Mouse (Mus musculus): ENCODE results near the gene Gm7347. TPM values are rescaled to one million over a fixed set of nuclear protein-coding genes. Genes with fewer than 3 reads are reported as not detected.
"Not testable (repeated sequence)": the region's sequence is repeated elsewhere in the genome, so short reads cannot be mapped to it uniquely, and the experiment has no call there.

Gm7347 gene
- 0.07 TPM in 1 of 2 replicates, not detected in the other for polyA plus RNA-seq (2014; fragmentation: Nextera tagmentation; extraction: Ambion mirVana)

DNA sequence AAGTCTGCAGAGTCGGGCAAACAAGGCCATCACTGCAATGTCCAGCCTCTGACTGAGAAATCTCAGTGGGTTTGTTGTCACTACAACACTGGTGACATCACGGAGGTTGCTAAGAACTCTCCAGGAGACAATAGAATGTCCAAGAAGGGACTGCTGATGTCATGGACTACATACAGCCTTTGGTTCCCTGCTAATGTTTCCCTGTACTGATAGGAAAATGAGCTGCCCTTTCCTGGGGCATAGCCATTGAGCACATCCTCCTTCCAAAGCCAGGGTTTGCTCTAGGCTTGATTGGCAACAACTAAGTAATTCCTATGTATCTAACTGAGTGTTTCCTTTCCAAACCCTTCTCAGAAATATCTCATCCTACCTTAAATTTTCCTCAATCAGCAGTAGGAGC, at the start of gene Gm7347:
TSS of gene Gm7347 (minus strand) at position 101 of the 400 bp plus-strand sequence.
- not testable (repeated sequence) for ATAC-seq (ENCODE audit: insufficient read depth); H3K36me3 ChIP-seq (ENCODE audit: insufficient read depth)

GRCm38 (mm10) chr5:26105262-26105661, 46.9 kb upstream of the Gm7347 start, which contains the start of gene 5031410I06Rik:
5031410I06Rik (minus strand) TSS chr5:26105362.
- WGBS, result no CpG with 5 or more reads among the region's 3 CpGs
- not testable (repeated sequence) for H3K27me3 ChIP-seq (ENCODE audit: insufficient read depth, low read length); H3K27ac ChIP-seq (ENCODE audit: low read depth); H3K9ac ChIP-seq; H3K4me3 ChIP-seq (ENCODE audit: low read depth, low read length); H3K4me1 ChIP-seq (ENCODE audit: insufficient read depth); DNase-seq; ATAC-seq (ENCODE audit: insufficient read depth); H3K9me3 ChIP-seq (ENCODE audit: low read depth, low read length); H3K4me2 ChIP-seq; H3K36me3 ChIP-seq (ENCODE audit: insufficient read depth)

More for the DNA sequence above, at the start of gene Gm7347:
- not testable (repeated sequence) for H3K27ac ChIP-seq (ENCODE audit: low read depth); H3K4me2 ChIP-seq; H3K4me3 ChIP-seq (ENCODE audit: low read depth, low read length); DNase-seq; H3K9me3 ChIP-seq (ENCODE audit: low read depth, low read length); H3K9ac ChIP-seq; H3K27me3 ChIP-seq (ENCODE audit: insufficient read depth, low read length); H3K4me1 ChIP-seq (ENCODE audit: insufficient read depth)
- no CpG with 5 or more reads among the region's 2 CpGs for WGBS

DNA sequence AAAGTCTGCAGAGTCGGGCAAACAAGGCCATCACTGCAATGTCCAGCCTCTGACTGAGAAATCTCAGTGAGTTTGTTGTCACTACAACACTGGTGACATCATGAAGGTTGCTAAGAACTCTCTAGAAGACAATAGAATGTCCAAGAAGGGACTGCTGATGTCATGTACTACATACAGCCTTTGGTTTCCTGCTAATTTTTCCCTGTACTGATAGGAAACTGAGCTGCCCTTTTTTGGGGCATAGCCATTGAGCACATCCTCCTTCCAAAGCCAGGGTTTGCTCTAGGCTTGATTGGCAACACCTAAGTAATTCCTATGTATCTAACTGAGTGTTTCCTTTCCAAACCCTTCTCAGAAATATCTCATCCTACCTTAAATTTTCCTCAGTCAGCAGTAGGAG, 30.8 kb upstream of the Gm7347 start, which contains the start of gene Gm10471:
TSS of gene Gm10471 (minus strand) at position 101 of the 400 bp plus-strand sequence.
- not testable (repeated sequence) for H3K4me2 ChIP-seq; H3K9ac ChIP-seq; H3K4me1 ChIP-seq (ENCODE audit: insufficient read depth); H3K27me3 ChIP-seq (ENCODE audit: insufficient read depth, low read length); H3K4me3 ChIP-seq (ENCODE audit: low read depth, low read length); DNase-seq; H3K9me3 ChIP-seq (ENCODE audit: low read depth, low read length); ATAC-seq (ENCODE audit: insufficient read depth); H3K36me3 ChIP-seq (ENCODE audit: insufficient read depth); H3K27ac ChIP-seq (ENCODE audit: low read depth)
- 52% methylated on average over 1 of the region's 1 CpGs for WGBS

GRCm38 (mm10) chr5:26079023-26079422, 20.6 kb upstream of the Gm7347 start:
- not testable (repeated sequence) for H3K4me1 ChIP-seq (ENCODE audit: insufficient read depth); H3K9me3 ChIP-seq (ENCODE audit: low read depth, low read length); H3K4me2 ChIP-seq; H3K27me3 ChIP-seq (ENCODE audit: insufficient read depth, low read length); H3K36me3 ChIP-seq (ENCODE audit: insufficient read depth); H3K27ac ChIP-seq (ENCODE audit: low read depth); ATAC-seq (ENCODE audit: insufficient read depth); H3K9ac ChIP-seq; H3K4me3 ChIP-seq (ENCODE audit: low read depth, low read length)
- peak; percentile 10 for DNase-seq

DNA sequence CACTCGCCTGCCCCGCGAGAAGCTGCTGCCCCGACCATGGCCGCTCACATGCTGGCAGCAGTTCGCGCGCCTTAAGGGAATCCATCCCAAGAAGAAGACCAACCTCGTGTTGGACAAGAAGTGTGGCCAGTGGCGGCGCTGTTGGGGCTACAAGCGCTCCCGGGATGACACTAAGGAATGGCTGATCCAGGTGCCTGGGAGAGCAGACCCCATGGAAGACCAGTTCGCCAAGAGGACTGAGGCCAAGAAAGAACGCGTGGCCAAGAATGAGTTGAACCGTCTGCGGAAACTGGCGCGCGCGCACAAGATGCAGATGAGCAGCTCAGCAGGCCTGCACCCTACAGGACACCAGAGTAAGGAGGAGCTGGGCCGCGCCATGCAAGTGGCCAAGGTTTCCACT, 12.3 kb upstream of the Gm7347 start:
- DNase-seq (no peak), ATAC-seq (ENCODE audit: insufficient read depth) (no peak)
- Histone ChIP-seq H3K4me2 (no peak overlapping the region), H3K4me1 (ENCODE audit: insufficient read depth) (no peaks in the 10 kb centered on the region), H3K36me3 (ENCODE audit: insufficient read depth) (no peaks in the 10 kb centered on the region), H3K9ac (no peak overlapping the region), H3K4me3 (ENCODE audit: low read depth, low read length) (no peak overlapping the region), H3K27me3 (ENCODE audit: insufficient read depth, low read length) (no peaks in the 10 kb centered on the region), H3K9me3 (ENCODE audit: low read depth, low read length) (no peaks in the 10 kb centered on the region), H3K27ac (ENCODE audit: low read depth) (no peak overlapping the region)
- WGBS, result 83% methylated on average over 24 of the region's 24 CpGs
- TF ChIP-seq CTCF (IDR thresholded peaks at IDR 0.05; ENCODE audit: low read depth), result no peak

DNA sequence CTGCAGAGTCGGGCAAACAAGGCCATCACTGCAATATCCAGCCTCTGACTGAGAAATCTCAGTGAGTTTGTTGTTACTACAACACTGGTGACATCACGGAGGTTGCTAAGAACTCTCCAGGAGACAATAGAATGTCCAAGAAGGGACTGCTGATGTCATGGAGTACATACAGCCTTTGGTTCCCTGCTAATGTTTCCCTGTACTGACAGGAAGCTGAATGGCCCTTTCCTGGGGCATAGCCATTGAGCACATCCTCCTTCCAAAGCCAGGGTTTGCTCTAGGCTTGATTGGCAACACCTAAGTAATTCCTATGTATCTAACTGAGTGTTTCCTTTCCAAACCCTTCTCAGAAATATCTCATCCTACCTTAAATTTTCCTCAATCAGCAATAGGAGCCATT, 18.9 kb downstream of the Gm7347 start, which contains the start of gene Speer4a:
TSS of gene Speer4a (minus strand) at position 101 of the 400 bp plus-strand sequence.
- not testable (repeated sequence) for H3K27ac ChIP-seq (ENCODE audit: low read depth); ATAC-seq (ENCODE audit: insufficient read depth); H3K4me2 ChIP-seq; H3K4me3 ChIP-seq (ENCODE audit: low read depth, low read length); H3K27me3 ChIP-seq (ENCODE audit: insufficient read depth, low read length); DNase-seq; H3K9me3 ChIP-seq (ENCODE audit: low read depth, low read length); H3K9ac ChIP-seq; H3K36me3 ChIP-seq (ENCODE audit: insufficient read depth); H3K4me1 ChIP-seq (ENCODE audit: insufficient read depth)
- WGBS, result 65% methylated on average over 2 of the region's 2 CpGs

GRCm38 (mm10) chr5:26022816-26023215, 35.6 kb downstream of the Gm7347 start, which contains the start of gene Gm5862:
Gm5862 (minus strand) TSS chr5:26022916.
- not testable (repeated sequence) for H3K9me3 ChIP-seq (ENCODE audit: low read depth, low read length); H3K36me3 ChIP-seq (ENCODE audit: insufficient read depth); H3K4me3 ChIP-seq (ENCODE audit: low read depth, low read length); H3K4me1 ChIP-seq (ENCODE audit: insufficient read depth); ATAC-seq (ENCODE audit: insufficient read depth); DNase-seq; H3K4me2 ChIP-seq; H3K27me3 ChIP-seq (ENCODE audit: insufficient read depth, low read length); H3K9ac ChIP-seq; H3K27ac ChIP-seq (ENCODE audit: low read depth)
- WGBS, result no CpG with 5 or more reads among the region's 3 CpGs

- not testable (repeated sequence) for H3K4me1 ChIP-seq (ENCODE audit: insufficient read depth); DNase-seq; H3K27ac ChIP-seq (ENCODE audit: low read depth); H3K4me3 ChIP-seq (ENCODE audit: low read depth, low read length); H3K4me2 ChIP-seq; ATAC-seq (ENCODE audit: insufficient read depth); H3K9ac ChIP-seq; H3K27me3 ChIP-seq (ENCODE audit: insufficient read depth, low read length); H3K9me3 ChIP-seq (ENCODE audit: low read depth, low read length); H3K36me3 ChIP-seq (ENCODE audit: insufficient read depth)
- 51% methylated on average over 6 of the region's 7 CpGs for WGBS
Observed at GRCm38 (mm10) chr5:26007697-26008096, 50.7 kb downstream of the Gm7347 start.

GRCm38 (mm10) chr5:26006937-26007695, 51.3 kb downstream of the Gm7347 start:
- DNase-seq (peak; percentile 22), ATAC-seq (ENCODE audit: insufficient read depth) (peak; percentile 82)
- not testable (repeated sequence) for H3K4me1 ChIP-seq (ENCODE audit: insufficient read depth); H3K27me3 ChIP-seq (ENCODE audit: insufficient read depth, low read length); H3K27ac ChIP-seq (ENCODE audit: low read depth); H3K9ac ChIP-seq; H3K36me3 ChIP-seq (ENCODE audit: insufficient read depth); H3K9me3 ChIP-seq (ENCODE audit: low read depth, low read length)
- Histone ChIP-seq H3K4me3 (ENCODE audit: low read depth, low read length) (peak overlapping the region; percentile 32), H3K4me2 (peak overlapping the region; percentile 53)
- WGBS, result 14% methylated on average over 43 of the region's 45 CpGs

DNA sequence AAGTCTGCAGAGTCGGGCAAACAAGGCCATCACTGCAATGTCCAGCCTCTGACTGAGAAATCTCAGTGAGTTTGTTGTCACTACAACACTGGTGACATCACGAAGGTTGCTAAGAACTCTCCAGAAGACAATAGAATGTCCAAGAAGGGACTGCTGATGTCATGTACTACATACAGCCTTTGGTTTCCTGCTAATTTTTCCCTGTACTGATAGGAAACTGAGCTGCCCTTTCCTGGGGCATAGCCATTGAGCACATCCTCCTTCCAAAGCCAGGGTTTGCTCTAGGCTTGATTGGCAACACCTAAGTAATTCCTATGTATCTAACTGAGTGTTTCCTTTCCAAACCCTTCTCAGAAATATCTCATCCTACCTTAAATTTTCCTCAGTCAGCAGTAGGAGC, 53.7 kb downstream of the Gm7347 start, which contains the start of gene Gm1979:
TSS of gene Gm1979 (minus strand) at position 101 of the 400 bp plus-strand sequence.
- not testable (repeated sequence) for H3K4me2 ChIP-seq; H3K9ac ChIP-seq; H3K27me3 ChIP-seq (ENCODE audit: insufficient read depth, low read length)

More for the DNA sequence above, 53.7 kb downstream of the Gm7347 start, which contains the start of gene Gm1979:
- WGBS, result 92% methylated on average over 1 of the region's 2 CpGs
- not testable (repeated sequence) for H3K9me3 ChIP-seq (ENCODE audit: low read depth, low read length); H3K4me1 ChIP-seq (ENCODE audit: insufficient read depth); ATAC-seq (ENCODE audit: insufficient read depth); H3K4me3 ChIP-seq (ENCODE audit: low read depth, low read length); H3K27ac ChIP-seq (ENCODE audit: low read depth); H3K36me3 ChIP-seq (ENCODE audit: insufficient read depth); DNase-seq

All from lung, embryonic 14.5 days (tissue).